Mouse (Mus musculus): ENCODE data around the gene Chd6. TPM values are rescaled to one million over a fixed set of nuclear protein-coding genes. Genes with fewer than 3 reads are reported as not detected.

Gene Chd6
- 15.2 and 16.7 TPM in 2 replicates for polyA plus RNA-seq (2015; fragmentation: Nextera tagmentation; extraction: Ambion mirVana)

GRCm38 (mm10) chr2:161108933-161109371 lies at the start of gene Chd6:
Gene Chd6 (minus strand): TSS chr2:161109075.
- Histone ChIP-seq H3K4me1 (peaks cover 35% of the 10 kb centered on the region), H3K27me3 (replicated peaks) (no peaks in the 10 kb centered on the region), H3K4me2 (peak within 1 kb of the TSS; percentile 90), H3K27ac (replicated peaks) (peak within 1 kb of the TSS; percentile 99), H3K9me3 (no peaks in the 10 kb centered on the region), H3K4me3 (peak within 1 kb of the TSS; percentile 98), H3K9ac (peak within 1 kb of the TSS; percentile 99), H3K36me3 (no peaks in the 10 kb centered on the region)
- peak; percentile 98 for ATAC-seq (ENCODE audit: extremely low read depth, insufficient number of reproducible peaks, low FRiP score, low TSS enrichment)
- WGBS, result under 1% methylated on average over 19 of the region's 27 CpGs

GRCm38 (mm10) chr2:161150004-161150842 lies 41.3 kb upstream of the Chd6 start:
- Histone ChIP-seq H3K9me3 (no peaks in the 10 kb centered on the region), H3K27me3 (replicated peaks) (no peaks in the 10 kb centered on the region), H3K4me1 (no peaks in the 10 kb centered on the region), H3K4me2 (no peak overlapping the region), H3K36me3 (no peaks in the 10 kb centered on the region), H3K27ac (replicated peaks) (no peak overlapping the region), H3K9ac (no peak overlapping the region), H3K4me3 (no peak overlapping the region)
- WGBS, result 66% methylated on average over 7 of the region's 7 CpGs
- no peak for ATAC-seq (ENCODE audit: extremely low read depth, insufficient number of reproducible peaks, low FRiP score, low TSS enrichment)

GRCm38 (mm10) chr2:161148428-161149020 lies 39.6 kb upstream of the Chd6 start:
- H3K27ac ChIP-seq (replicated peaks), result no peak overlapping the region
- no peaks in the 10 kb centered on the region for H3K9me3 ChIP-seq
- H3K4me1 ChIP-seq, result no peaks in the 10 kb centered on the region
- no peaks in the 10 kb centered on the region for H3K27me3 ChIP-seq (replicated peaks)
- WGBS, result 42% methylated on average over 3 of the region's 3 CpGs
- H3K4me3 ChIP-seq, result no peak overlapping the region
- H3K4me2 ChIP-seq, result no peak overlapping the region
- no peak for ATAC-seq (ENCODE audit: extremely low read depth, insufficient number of reproducible peaks, low FRiP score, low TSS enrichment)
- no peak overlapping the region for H3K9ac ChIP-seq
- H3K36me3 ChIP-seq, result no peaks in the 10 kb centered on the region

- ATAC-seq (ENCODE audit: extremely low read depth, insufficient number of reproducible peaks, low FRiP score, low TSS enrichment), result no peak
- H3K9ac ChIP-seq, result no peak overlapping the region
- H3K27me3 ChIP-seq (replicated peaks), result no peaks in the 10 kb centered on the region
- 60% methylated on average over 4 of the region's 4 CpGs for WGBS
- H3K9me3 ChIP-seq, result no peaks in the 10 kb centered on the region
- H3K4me3 ChIP-seq, result no peak overlapping the region
- H3K4me1 ChIP-seq, result no peaks in the 10 kb centered on the region
- no peaks in the 10 kb centered on the region for H3K36me3 ChIP-seq
- no peak overlapping the region for H3K4me2 ChIP-seq
- no peak overlapping the region for H3K27ac ChIP-seq (replicated peaks)
These were observed 39.0 kb upstream of the Chd6 start for GRCm38 (mm10) chr2:161147656-161148427.

GRCm38 (mm10) chr2:161144799-161145198 lies 35.9 kb upstream of the Chd6 start:
- no peak for ATAC-seq (ENCODE audit: extremely low read depth, insufficient number of reproducible peaks, low FRiP score, low TSS enrichment)
- WGBS, result 78% methylated on average over 4 of the region's 4 CpGs
- no peaks in the 10 kb centered on the region for H3K27me3 ChIP-seq (replicated peaks)
- H3K9me3 ChIP-seq, result no peaks in the 10 kb centered on the region
- H3K4me3 ChIP-seq, result no peak overlapping the region
- no peak overlapping the region for H3K4me2 ChIP-seq
- H3K36me3 ChIP-seq, result no peaks in the 10 kb centered on the region
- no peaks in the 10 kb centered on the region for H3K4me1 ChIP-seq
- no peak overlapping the region for H3K27ac ChIP-seq (replicated peaks)
- H3K9ac ChIP-seq, result no peak overlapping the region

- no peak overlapping the region for H3K27ac ChIP-seq (replicated peaks)
- H3K4me3 ChIP-seq, result no peak overlapping the region
- H3K4me1 ChIP-seq, result peaks cover 15% of the 10 kb centered on the region
- no peaks in the 10 kb centered on the region for H3K27me3 ChIP-seq (replicated peaks)
- no peak overlapping the region for H3K4me2 ChIP-seq
- ATAC-seq (ENCODE audit: extremely low read depth, insufficient number of reproducible peaks, low FRiP score, low TSS enrichment), result no peak
- H3K36me3 ChIP-seq, result no peaks in the 10 kb centered on the region
- 44% methylated on average over 11 of the region's 11 CpGs for WGBS
- no peaks in the 10 kb centered on the region for H3K9me3 ChIP-seq
- H3K9ac ChIP-seq, result no peak overlapping the region
These were observed 30.0 kb upstream of the Chd6 start for GRCm38 (mm10) chr2:161138672-161139536.

- no peak overlapping the region for H3K4me3 ChIP-seq
These were observed 28.1 kb upstream of the Chd6 start for GRCm38 (mm10) chr2:161136999-161137398.

GRCm38 (mm10) chr2:161128367-161129111 lies 19.7 kb upstream of the Chd6 start:
- Histone ChIP-seq H3K27me3 (replicated peaks) (no peaks in the 10 kb centered on the region), H3K27ac (replicated peaks) (no peak overlapping the region), H3K4me3 (no peak overlapping the region), H3K36me3 (no peaks in the 10 kb centered on the region), H3K4me1 (no peaks in the 10 kb centered on the region), H3K9me3 (no peaks in the 10 kb centered on the region), H3K4me2 (no peak overlapping the region), H3K9ac (no peak overlapping the region)
- 62% methylated on average over 10 of the region's 10 CpGs for WGBS
- no peak for ATAC-seq (ENCODE audit: extremely low read depth, insufficient number of reproducible peaks, low FRiP score, low TSS enrichment)

More at GRCm38 (mm10) chr2:161136999-161137398, 28.1 kb upstream of the Chd6 start:
- H3K9ac ChIP-seq, result no peak overlapping the region
- WGBS, result 38% methylated on average over 3 of the region's 3 CpGs
- H3K4me2 ChIP-seq, result no peak overlapping the region
- no peaks in the 10 kb centered on the region for H3K9me3 ChIP-seq
- no peaks in the 10 kb centered on the region for H3K36me3 ChIP-seq
- H3K27me3 ChIP-seq (replicated peaks), result no peaks in the 10 kb centered on the region
- ATAC-seq (ENCODE audit: extremely low read depth, insufficient number of reproducible peaks, low FRiP score, low TSS enrichment), result no peak
- no peak overlapping the region for H3K27ac ChIP-seq (replicated peaks)
- peaks cover 15% of the 10 kb centered on the region for H3K4me1 ChIP-seq

- no peak overlapping the region for H3K9ac ChIP-seq
- H3K4me1 ChIP-seq, result peaks cover 17% of the 10 kb centered on the region
- no peak overlapping the region for H3K4me2 ChIP-seq
- 71% methylated on average over 5 of the region's 5 CpGs for WGBS
- no peaks in the 10 kb centered on the region for H3K9me3 ChIP-seq
- no peaks in the 10 kb centered on the region for H3K36me3 ChIP-seq
- no peak overlapping the region for H3K4me3 ChIP-seq
- no peak overlapping the region for H3K27ac ChIP-seq (replicated peaks)
- ATAC-seq (ENCODE audit: extremely low read depth, insufficient number of reproducible peaks, low FRiP score, low TSS enrichment), result no peak
- no peaks in the 10 kb centered on the region for H3K27me3 ChIP-seq (replicated peaks)
These were observed 3.1 kb upstream of the Chd6 start for GRCm38 (mm10) chr2:161112011-161112410.

- Histone ChIP-seq H3K9ac (peak overlapping the region; percentile 84), H3K27me3 (replicated peaks) (no peaks in the 10 kb centered on the region), H3K4me2 (peak overlapping the region; percentile 90), H3K4me3 (peak overlapping the region; percentile 98), H3K9me3 (no peaks in the 10 kb centered on the region), H3K27ac (replicated peaks) (peak overlapping the region; percentile 61), H3K36me3 (no peaks in the 10 kb centered on the region), H3K4me1 (peaks cover 34% of the 10 kb centered on the region)
- WGBS, result under 1% methylated on average over 26 of the region's 26 CpGs
- ATAC-seq (ENCODE audit: extremely low read depth, insufficient number of reproducible peaks, low FRiP score, low TSS enrichment), result no peak
These were observed 535 bp upstream of the Chd6 start for GRCm38 (mm10) chr2:161109398-161109821.

Data from heart, embryonic 13.5 days (tissue).